Mouse (Mus musculus) embryonic facial prominence, embryonic 14.5 days (tissue): ENCODE data around the gene Lman2l. TPM values are rescaled to one million over a fixed set of nuclear protein-coding genes. Genes with fewer than 3 reads are reported as not detected.

Source experiments
- ATAC-seq: fragments of 200-750 bp; cut with Nextera tagmentation; 2 replicates; pipeline ENCODE4 v1.8.0; 2017; ENCODE audit warnings: low read depth, moderate number of reproducible peaks, moderate TSS enrichment
- DNase-seq: peaks from one replicate; pipeline ENCODE4 v3.0.0-alpha.2; 2015; ENCODE audit warnings: low spot score
- H3K27ac ChIP-seq: fragments of 300-500 bp; sonication (generic); replicated peaks from 2 replicates; pipeline ENCODE4 v1.5.1; 2014; ENCODE audit warnings: low read depth, mild to moderate bottlenecking, low read length, moderate library complexity
- H3K27me3 ChIP-seq: fragments of 300-500 bp; sonication (generic); replicated peaks from 2 replicates; pipeline ENCODE4 v1.6.1; 2014; ENCODE audit warnings: low read length; ENCODE audit not compliant: control insufficient read depth, insufficient read depth
- H3K36me3 ChIP-seq: fragments of 300-500 bp; sonication (generic); 2 replicates; pipeline ENCODE4 v1.6.1; 2014; ENCODE audit warnings: low read length, mixed read lengths; ENCODE audit not compliant: control insufficient read depth, insufficient read depth
- H3K4me1 ChIP-seq: fragments of 300-500 bp; sonication (generic); 2 replicates; pipeline ENCODE4 v1.6.1; 2014; ENCODE audit warnings: antibody characterized with exemption, low read length; ENCODE audit not compliant: control insufficient read depth, insufficient read depth
- H3K4me2 ChIP-seq: fragments of 300-500 bp; sonication (generic); 2 replicates; pipeline ENCODE4 v1.6.1; 2014; ENCODE audit warnings: low read depth, mild to moderate bottlenecking, low read length, moderate library complexity, mixed read lengths
- H3K4me3 ChIP-seq: fragments of 300-500 bp; sonication (generic); 2 replicates; pipeline ENCODE4 v1.5.1; 2014; ENCODE audit warnings: low read depth, mild to moderate bottlenecking, low read length
- H3K9ac ChIP-seq: fragments of 300-500 bp; sonication (generic); 2 replicates; pipeline ENCODE4 v1.6.1; 2014; ENCODE audit warnings: low read depth, mild to moderate bottlenecking, low read length, moderate library complexity, mixed read lengths
- H3K9me3 ChIP-seq: fragments of 300-500 bp; sonication (generic); 2 replicates; pipeline ENCODE4 v1.6.1; 2016; ENCODE audit warnings: low read length; ENCODE audit not compliant: control insufficient read depth
- WGBS: fragments of 180-500 bp; shearing (Covaris S2); extraction: QIAGEN DNeasy Blood & Tissue Kit; methylation state at CpG from one replicate; pipeline ENCODE4 v1.1.7; 2014; 5-methylcytosine and 5-hydroxymethylcytosine counted together
- polyA plus RNA-seq: library from polyadenylated mRNA; unstranded; fragments of >200 nt; fragmentation: Nextera tagmentation; extraction: Ambion mirVana; gene quantifications from 2 replicates; pipeline ENCODE4 v1.2.1, GENCODE M21; 2014

The Lman2l gene
- polyA plus RNA-seq, 1 experiment from 2014 or later: 31.7 TPM

DNA sequence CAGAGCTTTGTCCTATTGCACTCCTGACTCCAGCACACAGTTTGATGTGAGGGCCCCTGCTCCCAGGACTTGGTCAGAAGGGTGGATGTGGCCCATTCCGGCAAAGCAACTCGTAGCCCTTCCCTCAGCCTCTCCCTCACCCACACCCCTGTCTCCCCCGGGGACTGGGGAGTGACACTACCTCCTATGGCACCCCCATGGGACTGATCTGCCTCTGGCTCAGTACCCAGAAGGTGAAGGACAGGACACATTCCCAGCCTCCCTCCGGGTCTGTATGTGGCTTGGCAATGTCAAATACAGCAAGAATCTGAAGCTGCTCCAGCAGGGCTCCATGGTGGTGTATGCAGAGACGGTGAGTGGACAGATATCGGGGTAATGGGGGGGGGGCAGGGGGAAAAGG is 40.5 kb downstream of the Lman2l start:
- ATAC-seq: no peak
- Histone ChIP-seq H3K4me3 (no peak overlapping the region), H3K36me3 (no peaks in the 10 kb centered on the region), H3K9ac (no peak overlapping the region), H3K27me3 (no peaks in the 10 kb centered on the region), H3K4me2 (no peak overlapping the region), H3K27ac (no peak overlapping the region), H3K9me3 (no peaks in the 10 kb centered on the region), H3K4me1 (no peaks in the 10 kb centered on the region)
- 81% methylated on average over 6 of the region's 6 CpGs for WGBS
- no peak for DNase-seq

DNA sequence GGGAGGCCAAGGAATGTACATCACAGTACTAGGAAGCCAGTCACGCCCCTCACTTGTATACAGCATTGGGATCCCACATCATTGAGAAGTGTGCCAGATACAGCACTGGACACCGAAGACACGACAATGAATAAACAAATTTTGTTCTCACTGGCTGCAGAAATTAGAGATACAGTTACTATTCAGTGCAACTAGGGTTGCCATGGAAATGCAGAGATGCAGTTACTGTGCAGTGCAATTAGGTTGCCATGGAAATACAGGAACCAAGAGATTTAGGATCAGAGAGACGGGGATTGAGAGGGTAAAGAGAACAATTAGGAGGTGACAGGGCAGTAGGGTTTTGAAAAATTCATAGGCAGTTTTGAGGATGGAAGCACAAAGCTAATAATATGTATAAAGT is 43.6 kb downstream of the Lman2l start:
- Histone ChIP-seq H3K4me1 (no peaks in the 10 kb centered on the region), H3K27me3 (no peaks in the 10 kb centered on the region), H3K4me2 (no peak overlapping the region), H3K36me3 (no peaks in the 10 kb centered on the region), H3K9ac (no peak overlapping the region), H3K27ac (no peak overlapping the region), H3K4me3 (no peak overlapping the region), H3K9me3 (no peaks in the 10 kb centered on the region)
- DNase-seq: no peak
- WGBS: 59% methylated on average over 4 of the region's 4 CpGs
- no peak for ATAC-seq

DNA sequence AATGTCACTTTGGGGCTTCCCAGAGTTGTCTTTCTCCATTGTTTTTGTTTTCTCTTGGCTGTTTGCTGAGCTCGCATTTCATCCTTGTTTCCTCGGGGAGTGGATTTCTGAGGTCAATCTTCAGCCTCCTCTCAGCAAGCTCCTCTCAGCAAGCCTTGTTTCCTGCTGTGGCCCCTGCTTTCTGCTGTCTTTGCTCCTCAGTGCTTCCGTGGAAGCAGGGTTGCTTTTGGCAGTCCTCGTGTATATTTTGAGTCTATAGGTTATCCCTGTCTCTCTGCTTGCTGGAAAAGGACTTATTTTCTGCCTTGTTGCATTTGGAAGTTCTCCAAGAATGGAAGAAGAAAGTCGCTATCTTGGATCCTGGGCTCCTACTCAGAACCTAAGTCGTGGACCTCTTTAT is 48.0 kb downstream of the Lman2l start:
- ATAC-seq (no peak), DNase-seq (peak; percentile 58)
- 18% methylated on average over 6 of the region's 6 CpGs for whole genome bisulfite sequencing
- no peaks in the 10 kb centered on the region for H3K27me3 ChIP-seq
- 0 out of 2 replicates have a peak overlapping the region, but pooled peaks have one; percentile 20 for H3K4me2 ChIP-seq
- no peak overlapping the region for H3K9ac ChIP-seq
- no peaks in the 10 kb centered on the region for H3K36me3 ChIP-seq
- no peak overlapping the region for H3K4me3 ChIP-seq
- H3K4me1 ChIP-seq: no peaks in the 10 kb centered on the region
- no peak overlapping the region for H3K27ac ChIP-seq
- no peaks in the 10 kb centered on the region for H3K9me3 ChIP-seq

DNA sequence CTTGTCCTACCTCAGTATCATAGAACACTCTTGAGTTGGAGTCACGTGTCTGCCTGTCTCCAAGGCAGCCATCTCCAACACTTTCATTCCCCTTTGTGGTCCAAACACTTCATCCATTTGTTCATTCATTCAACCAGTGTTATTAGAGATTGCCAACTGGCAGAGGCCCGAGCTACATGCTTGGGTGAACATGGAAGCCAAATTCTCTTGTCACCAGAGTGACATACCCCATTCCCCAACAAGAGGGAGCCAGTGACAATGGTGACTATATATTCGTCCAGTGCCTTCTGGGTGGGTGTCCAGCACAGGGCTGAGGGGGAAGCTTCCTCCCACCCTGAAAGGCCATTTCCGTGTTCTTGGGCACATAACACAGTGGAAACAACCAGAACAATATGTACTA is 65.5 kb downstream of the Lman2l start:
- Histone ChIP-seq H3K36me3 (no peaks in the 10 kb centered on the region), H3K27me3 (no peaks in the 10 kb centered on the region), H3K9me3 (no peaks in the 10 kb centered on the region), H3K4me2 (no peak overlapping the region), H3K9ac (no peak overlapping the region), H3K4me3 (no peak overlapping the region), H3K27ac (no peak overlapping the region), H3K4me1 (no peaks in the 10 kb centered on the region)
- DNase-seq (no peak), ATAC-seq (no peak)
- 71% methylated on average over 4 of the region's 4 CpGs for WGBS

DNA sequence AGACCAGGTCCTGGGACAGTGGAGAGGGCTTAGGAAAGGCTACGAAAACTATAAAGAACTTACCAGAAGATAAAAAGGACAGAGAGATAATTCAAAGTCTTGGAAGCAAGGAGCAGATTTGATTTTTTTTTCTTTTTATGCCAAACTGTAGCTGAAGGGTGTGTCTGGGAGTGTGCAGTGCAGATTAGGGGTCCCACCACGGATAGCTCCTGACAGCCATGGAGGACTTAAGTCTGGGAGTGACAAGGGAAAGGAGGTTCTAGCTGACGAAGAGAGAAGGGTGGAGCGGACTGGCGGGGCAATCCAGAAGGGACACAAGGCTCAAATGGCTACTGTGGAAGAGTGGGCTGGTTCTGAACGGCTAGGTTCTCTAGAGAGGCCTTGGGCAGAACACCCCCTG is 66.2 kb downstream of the Lman2l start:
- Histone ChIP-seq H3K36me3 (no peaks in the 10 kb centered on the region), H3K9ac (no peak overlapping the region), H3K4me2 (no peak overlapping the region), H3K27me3 (no peaks in the 10 kb centered on the region), H3K4me1 (no peaks in the 10 kb centered on the region), H3K9me3 (no peaks in the 10 kb centered on the region), H3K4me3 (no peak overlapping the region), H3K27ac (no peak overlapping the region)
- ATAC-seq: no peak
- WGBS: 67% methylated on average over 6 of the region's 6 CpGs
- no peak for DNase-seq

DNA sequence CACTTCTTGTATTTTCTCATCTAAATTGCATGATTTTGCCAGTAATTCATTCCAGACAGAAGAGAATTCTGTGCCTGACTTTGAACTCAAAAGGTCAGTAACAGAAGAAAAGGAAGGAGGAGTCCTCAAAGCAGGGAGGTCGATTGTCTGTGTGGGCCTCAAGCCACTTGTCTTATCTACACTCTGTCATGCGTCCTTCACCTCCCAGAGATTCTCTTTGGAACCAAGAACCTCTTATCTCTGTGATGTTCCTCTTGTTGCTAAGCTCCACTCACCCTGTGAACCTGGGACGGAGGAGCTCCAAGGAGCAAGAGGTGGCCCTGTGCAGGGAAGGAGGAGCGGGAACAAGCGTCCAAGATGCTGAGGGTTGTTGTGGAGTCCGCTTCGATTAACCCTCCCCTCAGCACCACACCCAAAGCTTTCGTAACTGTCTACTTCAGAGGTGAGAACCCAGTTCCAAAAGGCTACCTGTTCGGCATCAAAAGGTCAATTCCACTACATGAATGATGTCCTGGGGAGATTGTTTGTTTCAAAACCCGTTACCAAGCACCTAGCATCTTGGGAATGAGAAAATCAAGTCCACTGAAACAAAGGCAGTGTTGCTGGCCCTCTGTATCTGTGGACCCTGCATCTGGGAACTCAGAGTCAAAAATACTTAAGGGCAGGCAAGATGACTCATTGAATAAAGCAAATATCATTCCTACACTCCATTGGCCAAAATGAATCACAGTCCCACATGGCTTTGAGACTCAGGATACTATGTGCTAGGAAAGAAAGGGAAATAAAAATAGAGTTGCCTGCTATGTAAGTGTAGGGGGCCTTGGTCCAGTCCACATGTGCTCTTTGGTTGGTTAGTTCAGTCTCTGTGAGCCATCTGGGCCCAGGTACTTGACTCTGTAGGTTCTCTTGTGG is 72.9 kb downstream of the Lman2l start, which contains the start of gene Fer1l5:
Gene Fer1l5, plus strand, starts transcription at position 358 of the 912 bp plus-strand sequence.
- Histone ChIP-seq H3K4me3 (no peak within 1 kb of the TSS), H3K27ac (no peak within 1 kb of the TSS), H3K27me3 (no peaks in the 10 kb centered on the region), H3K36me3 (no peaks in the 10 kb centered on the region), H3K4me2 (no peak within 1 kb of the TSS), H3K9me3 (no peaks in the 10 kb centered on the region), H3K4me1 (peaks cover 9% of the 10 kb centered on the region), H3K9ac (no peak within 1 kb of the TSS)
- ATAC-seq (no peak), DNase-seq (no peak)
- WGBS: 78% methylated on average over 10 of the region's 10 CpGs

DNA sequence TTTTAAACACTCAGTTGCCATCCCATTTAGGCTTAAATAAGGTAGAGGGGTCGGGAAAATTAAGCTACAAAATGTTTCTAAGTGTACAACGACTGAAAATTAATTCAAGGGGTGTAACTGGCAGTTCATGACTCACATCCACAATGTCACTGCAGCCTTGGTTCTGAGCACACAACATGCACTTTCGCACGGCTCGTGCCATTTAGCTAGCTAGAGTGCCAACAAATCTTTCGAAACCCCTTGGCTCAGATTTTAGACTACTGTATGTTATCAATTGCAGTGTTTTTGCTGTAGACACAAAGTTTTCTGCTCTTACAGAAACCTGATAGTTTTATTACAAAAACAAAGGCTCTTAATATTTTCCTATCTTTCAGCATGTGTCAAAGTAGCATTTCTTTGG is 74.2 kb downstream of the Lman2l start:
- H3K27me3 ChIP-seq: no peaks in the 10 kb centered on the region

More for the DNA sequence above, 74.2 kb downstream of the Lman2l start:
- no peak overlapping the region for H3K4me2 ChIP-seq
- no peak overlapping the region for H3K9ac ChIP-seq
- no peaks in the 10 kb centered on the region for H3K9me3 ChIP-seq
- no peak overlapping the region for H3K4me3 ChIP-seq
- 88% methylated on average over 6 of the region's 6 CpGs for WGBS
- H3K4me1 ChIP-seq: peaks cover 9% of the 10 kb centered on the region
- ATAC-seq: no peak
- no peak for DNase-seq
- H3K27ac ChIP-seq: no peak overlapping the region
- peaks cover 3% of the 10 kb centered on the region for H3K36me3 ChIP-seq
